Mouse (Mus musculus) embryo, embryonic 11.5 days (tissue): ENCODE results near the gene Traip.
A peak's percentile ranks its signal among the peaks of the same experiment; 100 is the strongest.

Experiments
- DNase-seq: peaks from one replicate; pipeline ENCODE4 v3.0.0-alpha.2; 2012; ENCODE audit warnings: low read depth, low spot score

Traip gene

DNA sequence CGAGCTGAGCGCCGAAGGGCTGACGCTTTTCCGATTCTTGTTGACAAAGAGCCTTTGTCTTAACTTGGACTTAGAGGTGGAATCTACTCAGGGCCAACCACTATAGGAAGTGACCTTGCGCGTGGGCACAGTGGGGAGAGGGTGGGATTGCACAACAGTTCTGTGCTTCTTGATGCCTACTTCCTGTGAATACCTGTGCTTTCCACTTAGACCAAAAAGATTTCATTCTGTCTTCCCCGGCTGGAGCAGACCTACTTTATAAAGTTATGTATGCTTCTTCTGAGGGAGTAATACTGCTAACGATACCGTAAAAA lies at the start of gene Traip:
Gene Traip, plus strand, starts transcription at position 215 of the 314 bp plus-strand sequence.
- no peak for DNase-seq

- DNase-seq, result peak; percentile 72
These were observed 48.9 kb upstream of the Traip start for GRCm38 (mm10) chr9:107900840-107901626.

DNA sequence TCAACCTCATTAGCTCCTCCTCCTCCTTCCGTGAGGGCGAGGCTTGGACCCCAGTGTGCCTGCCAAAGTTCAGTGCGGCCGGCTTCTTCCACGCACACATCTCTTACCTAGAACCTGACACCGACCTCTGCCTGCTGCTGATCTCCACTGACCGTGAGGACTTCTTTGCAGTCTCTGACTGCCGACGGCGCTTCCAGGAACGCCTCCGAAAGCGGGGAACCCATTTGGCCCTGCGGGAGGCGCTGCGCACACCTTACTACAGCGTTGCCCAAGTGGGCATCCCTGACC lies 48.4 kb upstream of the Traip start:
- no peak for DNase-seq

- DNase-seq, result peak; percentile 79
These were observed 45.2 kb upstream of the Traip start for GRCm38 (mm10) chr9:107904726-107905125.

GRCm38 (mm10) chr9:107906252-107906966 lies 43.5 kb upstream of the Traip start, which contains the start of gene Mst1r:
Mst1r (plus strand) TSS chr9:107906873.
- peak; percentile 59 for DNase-seq

DNA sequence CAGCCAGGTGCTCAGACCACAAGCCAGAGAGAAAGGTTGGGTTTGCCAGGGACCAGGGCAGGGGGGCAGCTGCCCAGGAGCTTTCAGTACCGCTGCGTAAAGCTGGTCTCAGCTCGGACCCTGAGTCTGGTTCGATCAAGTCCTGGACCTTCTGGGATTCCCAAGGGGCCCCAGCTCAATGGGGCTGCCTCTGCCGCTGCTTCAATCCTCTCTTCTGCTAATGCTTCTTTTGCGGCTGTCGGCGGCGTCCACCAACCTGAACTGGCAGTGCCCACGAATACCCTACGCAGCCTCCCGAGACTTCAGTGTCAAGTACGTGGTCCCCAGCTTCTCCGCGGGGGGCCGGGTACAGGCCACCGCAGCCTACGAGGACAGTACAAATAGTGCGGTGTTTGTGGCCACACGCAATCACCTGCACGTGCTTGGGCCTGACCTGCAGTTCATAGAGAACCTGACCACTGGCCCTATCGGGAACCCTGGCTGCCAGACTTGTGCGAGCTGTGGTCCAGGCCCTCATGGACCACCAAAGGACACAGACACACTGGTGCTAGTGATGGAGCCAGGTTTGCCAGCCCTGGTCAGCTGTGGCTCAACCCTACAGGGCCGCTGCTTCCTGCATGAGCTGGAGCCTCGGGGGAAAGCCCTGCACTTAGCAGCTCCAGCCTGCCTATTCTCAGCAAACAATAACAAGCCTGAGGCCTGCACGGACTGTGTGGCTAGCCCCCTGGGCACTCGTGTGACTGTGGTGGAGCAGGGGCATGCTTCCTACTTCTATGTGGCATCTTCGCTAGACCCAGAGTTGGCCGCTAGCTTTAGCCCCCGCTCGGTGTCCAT lies 42.8 kb upstream of the Traip start:
- DNase-seq, result no peak

- DNase-seq, result no peak
These were observed 42.2 kb upstream of the Traip start for GRCm38 (mm10) chr9:107907801-107908120.

DNA sequence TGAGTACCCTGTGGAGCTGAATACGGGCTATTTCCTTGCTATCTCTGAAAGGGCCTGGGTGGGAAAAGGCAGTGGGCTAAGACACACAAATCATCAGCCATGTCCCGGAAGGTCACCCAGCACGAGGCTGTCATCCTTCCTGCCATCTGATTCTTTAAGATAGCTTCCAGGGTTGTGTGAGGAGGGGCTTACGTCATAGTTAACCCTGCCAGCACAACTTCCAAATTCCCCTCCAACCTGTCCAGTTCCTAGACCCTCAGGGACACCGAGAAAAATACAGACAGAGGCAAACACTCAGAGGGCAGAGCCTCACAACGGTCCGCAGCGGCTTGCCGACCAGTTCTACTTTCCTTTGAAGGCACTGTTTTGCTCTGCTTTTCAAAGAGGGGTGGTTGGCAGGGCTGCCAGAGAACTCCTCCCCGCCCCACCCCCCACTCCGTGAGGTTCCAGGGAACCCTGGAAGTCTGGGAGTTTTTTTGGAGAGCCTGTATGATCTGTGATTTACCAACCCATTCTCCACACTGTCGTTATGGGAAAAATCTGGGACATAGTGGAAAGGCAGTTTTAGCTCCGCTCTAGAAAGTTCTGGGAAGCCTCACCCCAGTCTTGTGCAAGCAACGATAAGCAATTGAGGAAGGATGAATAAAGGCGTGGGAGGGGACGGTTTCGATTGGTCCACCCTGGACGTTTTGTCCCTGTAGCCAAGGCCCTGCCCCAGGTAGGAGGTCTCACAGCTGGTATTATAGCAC lies 41.4 kb upstream of the Traip start:
- DNase-seq, result no peak

DNA sequence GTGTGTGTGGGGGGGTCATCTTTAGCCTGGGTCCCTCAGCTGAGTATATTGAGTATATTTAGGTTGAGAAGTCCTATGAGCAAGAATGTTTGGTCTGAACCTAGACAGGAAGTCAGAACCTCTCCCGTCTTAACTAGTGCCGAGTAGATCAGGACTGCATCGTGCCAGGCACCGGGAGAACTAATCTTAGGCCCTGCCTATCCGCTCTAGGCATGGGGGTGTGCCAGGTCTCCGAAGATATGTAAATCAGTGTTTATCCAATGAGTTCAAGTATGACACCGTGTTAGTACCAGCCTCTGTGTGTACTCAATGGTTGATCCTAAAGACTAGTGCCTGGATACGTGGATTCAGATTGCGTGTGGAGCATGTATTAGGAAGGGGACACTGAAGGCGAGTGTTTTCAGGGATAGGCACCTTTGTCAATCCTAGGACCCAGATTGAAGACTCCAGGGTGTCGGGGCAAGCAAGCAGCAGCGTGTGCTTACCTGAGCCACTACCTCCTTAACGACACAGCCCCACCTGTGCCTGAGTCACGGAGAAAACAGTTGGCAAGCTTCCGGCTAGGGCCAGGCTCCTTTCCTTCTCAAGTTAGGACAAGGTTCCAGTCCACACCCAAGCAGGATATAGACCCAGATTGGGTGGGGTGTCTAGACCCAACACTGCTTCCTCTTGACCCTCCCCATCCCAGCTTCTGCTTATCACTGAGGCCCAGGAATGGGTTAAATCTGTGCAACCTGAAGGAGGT lies 39.7 kb upstream of the Traip start:
- no peak for DNase-seq

- no peak for DNase-seq
These were observed 35.0 kb upstream of the Traip start for GRCm38 (mm10) chr9:107914764-107915420.

DNA sequence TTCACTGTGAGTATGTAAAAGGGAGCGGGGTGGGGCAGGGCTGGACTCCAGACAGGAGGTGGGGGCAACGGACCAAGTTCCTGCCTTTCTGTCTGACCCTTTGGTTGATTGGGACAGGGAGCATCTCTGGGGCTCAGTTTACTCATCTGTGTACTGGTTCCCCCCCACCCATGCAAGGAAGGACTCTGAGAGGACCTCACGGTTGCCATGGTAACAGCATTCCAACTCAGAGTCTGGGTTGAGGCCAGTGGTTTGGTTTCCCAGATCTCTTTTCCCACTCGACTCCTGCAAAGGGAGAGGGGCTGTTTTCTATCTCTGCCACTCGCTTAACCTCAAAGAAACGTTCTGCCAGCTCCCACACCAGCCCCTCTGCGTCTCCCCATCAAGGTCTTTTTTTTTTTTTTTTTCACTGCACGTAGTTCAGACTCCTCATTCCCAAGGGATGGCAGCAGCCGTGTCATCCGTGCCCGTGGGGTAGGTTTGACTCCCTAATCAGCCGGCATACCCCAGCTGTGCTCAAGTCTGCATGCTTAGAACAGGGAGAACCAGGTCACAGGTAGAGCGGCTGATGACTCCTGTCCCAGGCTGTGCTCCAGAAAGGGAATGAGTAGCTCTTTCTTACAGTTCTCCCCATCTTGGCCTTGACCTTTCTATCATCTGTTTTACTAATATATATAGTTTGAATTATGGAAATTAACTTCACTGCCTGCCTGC lies 31.9 kb upstream of the Traip start:
- no peak for DNase-seq

GRCm38 (mm10) chr9:107918884-107919283 lies 31.1 kb upstream of the Traip start:
- DNase-seq, result no peak

DNA sequence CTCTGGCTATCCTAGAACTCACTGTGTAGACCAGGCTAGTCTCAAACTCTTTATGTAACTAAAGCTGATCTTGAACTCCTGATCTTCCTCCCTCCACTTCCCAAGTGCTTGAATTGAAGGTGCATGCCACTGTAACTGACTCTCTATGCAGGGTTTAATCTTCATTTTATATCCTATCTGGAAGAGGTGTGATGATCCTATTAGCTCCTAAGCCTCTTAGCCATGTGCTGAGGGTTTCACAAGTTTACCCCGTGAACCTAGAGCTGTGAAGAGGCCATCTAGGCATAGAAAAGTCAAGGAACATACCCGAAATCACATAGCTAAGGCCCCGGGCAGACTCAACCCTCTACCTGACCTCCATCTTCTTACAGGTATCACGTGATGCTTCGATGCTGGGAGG lies 30.5 kb upstream of the Traip start:
- no peak for DNase-seq

DNA sequence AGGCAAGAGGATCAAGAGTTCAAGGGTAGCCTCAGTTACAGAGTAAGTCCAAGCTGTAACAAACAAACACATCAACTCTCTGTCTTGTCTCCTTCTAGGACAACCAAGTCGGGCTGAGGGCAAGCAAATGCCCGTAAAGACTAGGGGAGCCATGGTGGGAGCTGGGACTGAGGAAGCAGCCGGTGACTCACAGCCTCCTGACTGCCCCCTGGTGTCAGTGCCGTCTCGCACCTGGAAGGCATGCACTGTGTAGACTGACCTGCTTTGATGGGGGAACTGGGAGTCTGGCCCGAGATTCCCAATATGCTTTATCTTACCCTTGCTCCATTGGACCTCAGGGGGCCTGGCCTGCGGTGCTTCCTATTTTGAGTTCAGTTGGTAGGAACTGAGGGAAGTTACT lies 26.9 kb upstream of the Traip start:
- no peak for DNase-seq

GRCm38 (mm10) chr9:107923956-107924355 lies 26.0 kb upstream of the Traip start:
- DNase-seq, result no peak

GRCm38 (mm10) chr9:107925251-107925650 lies 24.7 kb upstream of the Traip start:
- DNase-seq, result no peak

DNA sequence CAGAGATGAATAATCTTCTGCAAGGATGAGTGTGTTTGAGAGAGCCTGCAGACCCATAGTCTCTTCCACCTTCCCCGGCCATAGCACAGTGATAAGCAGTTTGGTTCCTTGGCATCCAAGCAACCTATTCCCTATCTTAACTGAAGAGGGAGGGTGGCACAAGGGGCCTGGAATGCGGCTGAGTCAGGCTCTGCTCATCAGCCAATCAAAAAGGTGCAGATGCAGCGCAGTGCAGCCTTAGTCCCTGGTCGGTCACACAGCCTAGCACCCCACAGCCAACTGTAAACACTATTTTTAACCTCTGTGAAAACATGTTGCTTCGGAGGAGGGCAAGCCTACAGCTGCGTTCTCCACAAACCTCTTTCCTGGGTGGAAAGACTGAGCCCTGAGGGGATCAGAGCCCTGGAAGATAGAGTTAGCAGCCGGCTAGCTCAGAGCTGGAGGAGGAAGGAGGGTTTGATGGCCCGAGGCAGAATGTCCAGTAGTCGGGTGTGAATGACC lies 23.0 kb upstream of the Traip start:
- DNase-seq, result no peak

- no peak for DNase-seq
These were observed 22.2 kb upstream of the Traip start for GRCm38 (mm10) chr9:107927749-107928148.

DNA sequence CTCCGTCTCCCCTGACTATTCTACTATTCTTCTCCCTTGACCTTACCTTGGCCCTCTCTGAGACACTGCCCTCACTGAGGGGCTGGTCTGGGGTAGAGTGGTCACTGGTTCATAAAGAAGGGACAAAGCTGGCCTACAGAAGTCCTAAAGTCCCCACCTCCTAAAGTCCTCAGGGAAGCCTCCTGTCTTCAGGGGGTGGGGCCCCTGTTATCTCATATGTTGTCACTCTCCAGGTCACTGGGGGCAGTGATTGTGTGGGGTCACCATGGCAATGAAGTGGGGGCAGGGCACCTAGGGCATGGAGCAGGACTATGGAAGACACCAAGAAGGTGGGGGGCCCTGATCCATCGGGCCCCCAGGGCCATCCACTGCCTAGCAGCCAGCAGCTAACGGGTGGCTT lies 21.8 kb upstream of the Traip start, which contains the start of gene Actl11:
Gene Actl11, plus strand, starts transcription at position 301 of the 400 bp plus-strand sequence.
- DNase-seq, result no peak

GRCm38 (mm10) chr9:107932221-107932620 lies 17.7 kb upstream of the Traip start:
- no peak for DNase-seq
